ENCODE assay signal across 8 mouse cellular contexts in the genomic region with DNA sequence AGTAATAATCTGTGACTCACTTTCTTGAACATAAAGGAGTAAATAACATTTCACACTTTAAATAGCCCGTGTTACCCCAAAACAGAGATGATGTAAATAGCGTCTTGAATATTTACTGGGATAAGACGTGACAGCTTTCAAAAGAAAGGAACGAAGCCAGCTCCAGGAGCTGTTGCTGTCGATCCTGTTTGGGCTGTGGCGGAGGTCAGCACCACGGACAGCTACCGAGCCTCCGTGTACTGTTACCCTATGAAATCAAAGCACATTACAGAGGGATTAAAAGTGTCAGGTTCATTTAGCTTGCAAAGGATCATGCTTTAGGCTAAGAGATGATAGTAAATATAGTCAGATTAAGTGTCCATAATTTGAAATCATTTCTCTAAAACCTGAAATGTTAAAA.
A peak's percentile ranks its signal among the peaks of the same experiment; 100 is the strongest.
DNase-seq lines count a peak whose midpoint lies in the region; ATAC-seq and TF ChIP-seq lines count a peak whose summit lies in the region.
"Had no signal": no experiment of that assay in that cellular context is flagged by ENCODE, and none has a peak within 500 bp of the region (broad histone marks: within the 10 kb centered on the region; RNA-seq: fewer than 3 reads in every experiment).

No protein-coding gene starts in this region.

- no peaks in the 10 kb centered on the region for H3K27me3 ChIP-seq in liver, embryonic 12.5 days (replicated peaks)
- H3K27me3 ChIP-seq: limb, embryonic 15.5 days had no signal

- H3K4me1 ChIP-seq in liver, embryonic 12.5 days = no peaks in the 10 kb centered on the region
- H3K4me1 ChIP-seq: limb, embryonic 15.5 days had no signal

- H3K4me2 ChIP-seq in liver, embryonic 12.5 days = no peak overlapping the region
- H3K4me2 ChIP-seq: limb, embryonic 15.5 days had no signal

- DNase-seq in liver (peak; percentile 41), R1 (ENCODE audit: low read depth, low spot score) (peak; percentile 44)
- peak; percentile 9 for DNase-seq in c-Kit-positive CD71-positive TER-119-negative erythroid progenitor cells, embryonic 14.5 days (ENCODE audit: low read depth)
- DNase-seq in left cerebral cortex, adult 2 months (ENCODE audit: extremely low spot score in 1 of 2, low spot score in 2 of 2) = no peak

- no peak for TF ChIP-seq CTCF in left cerebral cortex, adult 2 months (IDR thresholded peaks at IDR 0.05)

- no peak overlapping the region for H3K27ac ChIP-seq in liver, embryonic 12.5 days
- no peak overlapping the region for H3K27ac ChIP-seq in left cerebral cortex, adult 2 months
- H3K27ac ChIP-seq: limb, embryonic 15.5 days had no signal

- intact Hi-C loops in left cerebral cortex, adult 2 months (cut with DNase I) = no loop called here

- 9% methylated on average over 9 of the region's 9 CpGs for WGBS in liver, embryonic 12.5 days (ENCODE audit: insufficient replicate concordance)

- H3K4me3 ChIP-seq in liver, embryonic 12.5 days = no peak overlapping the region
- no peak overlapping the region for H3K4me3 ChIP-seq in left cerebral cortex, adult 2 months
- H3K4me3 ChIP-seq: limb, embryonic 15.5 days had no signal

- H3K9ac ChIP-seq in liver, embryonic 12.5 days = no peak overlapping the region
- H3K9ac ChIP-seq: limb, embryonic 15.5 days had no signal

- H3K9me3 ChIP-seq in liver, embryonic 12.5 days (replicated peaks) = peaks cover 37% of the 10 kb centered on the region
- H3K9me3 ChIP-seq: limb, embryonic 15.5 days had no signal

- H3K36me3 ChIP-seq in liver, embryonic 12.5 days = no peaks in the 10 kb centered on the region
- H3K36me3 ChIP-seq: limb, embryonic 15.5 days had no signal

- ATAC-seq in liver, embryonic 12.5 days = no peak
- 0 out of 2 replicates have a peak, but pooled peaks have one; percentile 57 for ATAC-seq in megakaryocyte progenitor cell, adult 5-6 weeks (replicated peaks; ENCODE audit: poor library complexity)
- ATAC-seq in granulocyte monocyte progenitor cell, adult 5-6 weeks (replicated peaks; ENCODE audit: poor library complexity, severe bottlenecking) = no peak

Comparison
In these comparisons a context has a peak if more than half of its experiments do, and no peak if none do; other contexts are left out.
1. DNase-seq: peak in liver (single experiment), R1 (single experiment) and c-Kit-positive CD71-positive TER-119-negative erythroid progenitor cells, embryonic 14.5 days (single experiment); none in left cerebral cortex, adult 2 months (0 of 2).